Mouse (Mus musculus): ENCODE results near the gene Trim46. TPM values are rescaled to one million over a fixed set of nuclear protein-coding genes. Genes with fewer than 3 reads are reported as not detected.
A peak's percentile ranks its signal among the peaks of the same experiment; 100 is the strongest.

Gene Trim46
- total RNA-seq, 1 experiment: 3.1 TPM

GRCm38 (mm10) chr3:89228836-89229235 is 17.3 kb downstream of the Trim46 start, which contains the start of gene Muc1:
Muc1 (plus strand) TSS chr3:89229057.
- H3K36me3 ChIP-seq (ENCODE audit: control insufficient read depth, insufficient read depth, low read length, poor library complexity, severe bottlenecking): 0 out of 2 replicates have a peak, but pooled peaks cover 3% of the 10 kb centered on the region
- DNase-seq (ENCODE audit: low read depth, low spot score): no peak
- peak within 1 kb of the TSS; percentile 47 to 77 for H3K4me3 ChIP-seq (ENCODE audit: insufficient read depth in 1 of 2, low read depth in 1 of 2, low read length in 2 of 2, poor library complexity in 1 of 2, severe bottlenecking in 1 of 2)
- H3K9ac ChIP-seq (ENCODE audit: insufficient read depth, low read depth, low read length, poor library complexity, severe bottlenecking): peak within 1 kb of the TSS; percentile 39; the same call in 1 of the 2 replicates
- H3K27ac ChIP-seq (ENCODE audit: insufficient read depth, low read depth, low read length, poor library complexity, severe bottlenecking): peak within 1 kb of the TSS; percentile 62; the same call in 1 of the 2 replicates
- no peak for TF ChIP-seq ZNF384 (IDR thresholded peaks at IDR 0.05; ENCODE audit: low read depth, low read length)
- TF ChIP-seq CHD2 (IDR thresholded peaks at IDR 0.05; ENCODE audit: low read depth, low read length): no peak
- no peak for TF ChIP-seq MAFK (IDR thresholded peaks at IDR 0.05; ENCODE audit: insufficient read depth, low read depth, low read length)
- no peak for TF ChIP-seq ZC3H11A (IDR thresholded peaks at IDR 0.05; ENCODE audit: borderline replicate concordance, low read depth, low read length)
- no peak for TF ChIP-seq HCFC1 (IDR thresholded peaks at IDR 0.05; ENCODE audit: borderline replicate concordance, insufficient read depth, low read length)
- H3K4me1 ChIP-seq (ENCODE audit: control insufficient read depth in 2 of 2, insufficient read depth in 2 of 2, low read length in 2 of 2, poor library complexity in 1 of 2): peaks cover 14 to 39% of the 10 kb centered on the region in 2 experiments
- no peaks in the 10 kb centered on the region for H3K9me3 ChIP-seq (ENCODE audit: control insufficient read depth, insufficient read depth, low read depth, low read length)
- in situ Hi-C loops (cut with MboI; ENCODE audit: low sequenced_read_pairs in 2 of 2, unreplicated experiment in 2 of 2): no loop called here

GRCm38 (mm10) chr3:89228180-89228549 is 17.9 kb downstream of the Trim46 start:
- H3K27ac ChIP-seq (ENCODE audit: insufficient read depth, low read depth, low read length, poor library complexity, severe bottlenecking): peak overlapping the region; percentile 62; the same call in 1 of the 2 replicates
- peak overlapping the region; percentile 47 to 77 for H3K4me3 ChIP-seq (ENCODE audit: insufficient read depth in 1 of 2, low read depth in 1 of 2, low read length in 2 of 2, poor library complexity in 1 of 2, severe bottlenecking in 1 of 2)
- peak; percentile 83 for DNase-seq (ENCODE audit: low read depth, low spot score)
- in situ Hi-C loops (cut with MboI; ENCODE audit: low sequenced_read_pairs in 2 of 2, unreplicated experiment in 2 of 2): no loop called here
- no peaks in the 10 kb centered on the region for H3K9me3 ChIP-seq (ENCODE audit: control insufficient read depth, insufficient read depth, low read depth, low read length)
- peaks cover 13 to 39% of the 10 kb centered on the region in 2 experiments for H3K4me1 ChIP-seq (ENCODE audit: control insufficient read depth in 2 of 2, insufficient read depth in 2 of 2, low read length in 2 of 2, poor library complexity in 1 of 2)
- peak overlapping the region; percentile 39; the same call in 1 of the 2 replicates for H3K9ac ChIP-seq (ENCODE audit: insufficient read depth, low read depth, low read length, poor library complexity, severe bottlenecking)
- TF ChIP-seq MAFK (IDR thresholded peaks at IDR 0.05; ENCODE audit: insufficient read depth, low read depth, low read length) (no peak), CHD2 (IDR thresholded peaks at IDR 0.05; ENCODE audit: low read depth, low read length) (no peak), ZNF384 (IDR thresholded peaks at IDR 0.05; ENCODE audit: low read depth, low read length) (no peak), ZC3H11A (IDR thresholded peaks at IDR 0.05; ENCODE audit: borderline replicate concordance, low read depth, low read length) (no peak), HCFC1 (IDR thresholded peaks at IDR 0.05; ENCODE audit: borderline replicate concordance, insufficient read depth, low read length) (0 out of 2 replicates have a peak, but pooled peaks have one; percentile 41)
- H3K36me3 ChIP-seq (ENCODE audit: control insufficient read depth, insufficient read depth, low read length, poor library complexity, severe bottlenecking): 0 out of 2 replicates have a peak, but pooled peaks cover 4% of the 10 kb centered on the region

GRCm38 (mm10) chr3:89227307-89228179 is 18.6 kb downstream of the Trim46 start:
- H3K27ac ChIP-seq (ENCODE audit: insufficient read depth, low read depth, low read length, poor library complexity, severe bottlenecking): 0 out of 2 replicates have a peak overlapping the region, but pooled peaks have one; percentile 22
- peak; percentile 97 for DNase-seq (ENCODE audit: low read depth, low spot score)
- TF ChIP-seq ZNF384 (IDR thresholded peaks at IDR 0.05; ENCODE audit: low read depth, low read length) (no peak), MAFK (IDR thresholded peaks at IDR 0.05; ENCODE audit: insufficient read depth, low read depth, low read length) (no peak), HCFC1 (IDR thresholded peaks at IDR 0.05; ENCODE audit: borderline replicate concordance, insufficient read depth, low read length) (no peak), CHD2 (IDR thresholded peaks at IDR 0.05; ENCODE audit: low read depth, low read length) (no peak), ZC3H11A (IDR thresholded peaks at IDR 0.05; ENCODE audit: borderline replicate concordance, low read depth, low read length) (no peak)
- peaks cover 13 to 39% of the 10 kb centered on the region in 2 experiments for H3K4me1 ChIP-seq (ENCODE audit: control insufficient read depth in 2 of 2, insufficient read depth in 2 of 2, low read length in 2 of 2, poor library complexity in 1 of 2)
- H3K36me3 ChIP-seq (ENCODE audit: control insufficient read depth, insufficient read depth, low read length, poor library complexity, severe bottlenecking): 0 out of 2 replicates have a peak, but pooled peaks cover 6% of the 10 kb centered on the region
- no peaks in the 10 kb centered on the region for H3K9me3 ChIP-seq (ENCODE audit: control insufficient read depth, insufficient read depth, low read depth, low read length)
- in situ Hi-C loops (cut with MboI; ENCODE audit: low sequenced_read_pairs in 2 of 2, unreplicated experiment in 2 of 2): no loop called here
- peak overlapping the region; percentile 58 to 77 for H3K4me3 ChIP-seq (ENCODE audit: insufficient read depth in 1 of 2, low read depth in 1 of 2, low read length in 2 of 2, poor library complexity in 1 of 2, severe bottlenecking in 1 of 2)
- peak overlapping the region; percentile 54; the same call in 1 of the 2 replicates for H3K9ac ChIP-seq (ENCODE audit: insufficient read depth, low read depth, low read length, poor library complexity, severe bottlenecking)

- TF ChIP-seq HCFC1 (IDR thresholded peaks at IDR 0.05; ENCODE audit: borderline replicate concordance, insufficient read depth, low read length): no peak; the same call in 1 of the 2 replicates
- TF ChIP-seq CHD2 (IDR thresholded peaks at IDR 0.05; ENCODE audit: low read depth, low read length): no peak
- TF ChIP-seq MAFK (IDR thresholded peaks at IDR 0.05; ENCODE audit: insufficient read depth, low read depth, low read length): no peak
- TF ChIP-seq ZNF384 (IDR thresholded peaks at IDR 0.05; ENCODE audit: low read depth, low read length): no peak
- no peak for TF ChIP-seq ZC3H11A (IDR thresholded peaks at IDR 0.05; ENCODE audit: borderline replicate concordance, low read depth, low read length)
- Histone ChIP-seq H3K4me3 (ENCODE audit: insufficient read depth in 1 of 2, low read depth in 1 of 2, low read length in 2 of 2, poor library complexity in 1 of 2, severe bottlenecking in 1 of 2) (peak within 1 kb of the TSS; percentile 58 to 77), H3K9ac (ENCODE audit: insufficient read depth, low read depth, low read length, poor library complexity, severe bottlenecking) (peak within 1 kb of the TSS; percentile 54), H3K4me1 (ENCODE audit: control insufficient read depth in 2 of 2, insufficient read depth in 2 of 2, low read length in 2 of 2, poor library complexity in 1 of 2) (peaks cover 13 to 37% of the 10 kb centered on the region in 2 experiments), H3K36me3 (ENCODE audit: control insufficient read depth, insufficient read depth, low read length, poor library complexity, severe bottlenecking) (0 out of 2 replicates have a peak, but pooled peaks cover 6% of the 10 kb centered on the region), H3K9me3 (ENCODE audit: control insufficient read depth, insufficient read depth, low read depth, low read length) (no peaks in the 10 kb centered on the region), H3K27ac (ENCODE audit: insufficient read depth, low read depth, low read length, poor library complexity, severe bottlenecking) (peak within 1 kb of the TSS; percentile 69)
- in situ Hi-C loops (cut with MboI; ENCODE audit: low sequenced_read_pairs in 2 of 2, unreplicated experiment in 2 of 2): no loop called here
- DNase-seq (ENCODE audit: low read depth, low spot score): no peak
Measured at GRCm38 (mm10) chr3:89226900-89227299, 19.2 kb downstream of the Trim46 start, which contains the start of gene Mtx1. Mtx1 (minus strand) TSS chr3:89227088.

Measured in ES-E14 (cell line).